Mouse (Mus musculus) testis, adult 2 months (tissue): ENCODE measurements at regions not wholly inside any gene's neighbourhood (a gene's known extent, or its start where the extent isn't known, plus 50 kb on each side); places are given as distances from the start of the nearest gene placed in this dataset.

ENCODE experiments used
- H3K27ac ChIP-seq: fragments of 200-500 bp; 2 replicates; pipeline ENCODE4 v1.5.1; 2012; ENCODE audit warnings: low read depth, low read length; ENCODE audit not compliant: control insufficient read depth, insufficient read depth
- H3K27me3 ChIP-seq: fragments of 200-500 bp; 2 replicates; pipeline ENCODE4 v1.6.1; 2012; ENCODE audit warnings: mild to moderate bottlenecking, low read length, moderate library complexity; ENCODE audit not compliant: control insufficient read depth, insufficient read depth
- H3K36me3 ChIP-seq: fragments of 200-500 bp; 2 replicates; pipeline ENCODE4 v1.6.1; 2012; ENCODE audit warnings: mild to moderate bottlenecking, low read length; ENCODE audit not compliant: control insufficient read depth, insufficient read depth
- H3K4me1 ChIP-seq: fragments of 200-500 bp; 2 replicates; pipeline ENCODE4 v1.6.1; 2012; ENCODE audit warnings: low read length; ENCODE audit not compliant: control insufficient read depth, insufficient read depth
- H3K4me3 ChIP-seq: fragments of 200-500 bp; 2 replicates; pipeline ENCODE4 v1.5.1; 2012; ENCODE audit warnings: low read depth, mild to moderate bottlenecking, low read length, moderate library complexity, mixed read lengths; ENCODE audit not compliant: control insufficient read depth
- CTCF ChIP-seq: fragments of 200-500 bp; IDR thresholded peaks from 2 replicates; pipeline ENCODE4 v1.5.1; 2012; ENCODE audit warnings: low read depth, mild to moderate bottlenecking, inconsistent platforms, low read length, moderate library complexity; ENCODE audit not compliant: control insufficient read depth, insufficient read depth, insufficient replicate concordance
- POLR2A ChIP-seq: fragments of 200-500 bp; IDR thresholded peaks from 2 replicates; pipeline ENCODE4 v1.6.1; 2012; ENCODE audit warnings: low read depth, mild to moderate bottlenecking, inconsistent platforms, low read length, moderate library complexity; ENCODE audit not compliant: control insufficient read depth

- Histone ChIP-seq H3K27me3 (no peaks in the 10 kb centered on the region), H3K36me3 (no peaks in the 10 kb centered on the region), H3K4me1 (no peaks in the 10 kb centered on the region), H3K4me3 (no peak overlapping the region), H3K27ac (no peak overlapping the region)
- TF ChIP-seq POLR2A (no peak), CTCF (no peak)
These were observed 116.4 kb upstream of the Xylt1 start for GRCm38 (mm10) chr7:117264341-117264740.

GRCm38 (mm10) chr7:117268096-117268495 lies 112.7 kb upstream of the Xylt1 start:
- Histone ChIP-seq H3K4me3 (no peak overlapping the region), H3K4me1 (no peaks in the 10 kb centered on the region), H3K27me3 (no peaks in the 10 kb centered on the region), H3K36me3 (no peaks in the 10 kb centered on the region), H3K27ac (no peak overlapping the region)
- TF ChIP-seq POLR2A = no peak
- no peak for TF ChIP-seq CTCF

- TF ChIP-seq POLR2A (no peak), CTCF (no peak)
- Histone ChIP-seq H3K36me3 (no peaks in the 10 kb centered on the region), H3K27me3 (no peaks in the 10 kb centered on the region), H3K27ac (no peak overlapping the region), H3K4me3 (no peak overlapping the region), H3K4me1 (no peaks in the 10 kb centered on the region)
These were observed 111.4 kb upstream of the Xylt1 start for GRCm38 (mm10) chr7:117269263-117269897.

GRCm38 (mm10) chr7:117278388-117278961 lies 102.3 kb upstream of the Xylt1 start:
- Histone ChIP-seq H3K4me3 (no peak overlapping the region), H3K27me3 (no peaks in the 10 kb centered on the region), H3K4me1 (no peaks in the 10 kb centered on the region), H3K27ac (no peak overlapping the region), H3K36me3 (no peaks in the 10 kb centered on the region)
- TF ChIP-seq CTCF (no peak), POLR2A (no peak)

DNA sequence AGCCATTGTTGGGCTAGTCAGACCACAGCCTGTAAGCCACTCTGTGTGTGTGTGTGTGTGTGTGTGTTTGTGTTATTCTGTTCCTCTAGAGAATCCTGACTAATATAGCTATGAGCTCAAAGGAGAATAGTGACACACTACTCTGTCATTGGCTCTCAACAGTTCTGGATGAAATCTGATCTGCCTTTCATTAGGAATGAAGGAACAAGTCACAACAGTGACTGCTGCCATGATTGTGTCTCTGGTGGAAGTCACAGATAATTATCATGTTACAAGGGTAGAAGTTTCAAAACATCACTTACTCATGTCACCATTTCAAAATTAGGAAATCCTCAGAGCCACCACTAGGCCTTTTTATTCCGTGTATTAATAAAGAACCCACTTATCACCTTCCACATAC lies 98.6 kb upstream of the Xylt1 start:
- H3K27ac ChIP-seq = no peak overlapping the region
- no peaks in the 10 kb centered on the region for H3K4me1 ChIP-seq
- H3K27me3 ChIP-seq = no peaks in the 10 kb centered on the region
- TF ChIP-seq POLR2A = no peak
- no peak for TF ChIP-seq CTCF
- H3K4me3 ChIP-seq = no peak overlapping the region
- no peaks in the 10 kb centered on the region for H3K36me3 ChIP-seq

DNA sequence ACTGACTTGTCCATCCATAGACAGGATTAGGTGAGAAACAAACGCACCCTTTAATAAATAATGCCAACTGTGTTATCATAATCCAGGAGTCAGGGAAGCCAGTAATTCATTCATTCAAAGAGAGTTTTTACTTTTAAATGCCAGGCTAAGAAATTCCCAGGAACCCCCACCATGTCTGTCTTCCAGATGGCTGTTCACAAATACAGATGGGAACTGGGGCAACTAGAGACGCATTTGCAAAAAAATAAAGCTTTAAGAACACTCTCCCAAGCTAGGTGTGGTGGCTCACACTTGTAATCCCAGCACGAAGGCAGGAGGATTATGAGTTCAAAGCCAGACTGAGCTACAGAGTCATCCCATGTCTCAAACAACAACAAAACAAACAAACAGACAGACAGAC lies 95.6 kb upstream of the Xylt1 start:
- Histone ChIP-seq H3K36me3 (no peaks in the 10 kb centered on the region), H3K4me1 (no peaks in the 10 kb centered on the region), H3K27ac (no peak overlapping the region), H3K27me3 (no peaks in the 10 kb centered on the region), H3K4me3 (no peak overlapping the region)
- no peak for TF ChIP-seq POLR2A

- TF ChIP-seq CTCF (no peak), POLR2A (no peak)
- Histone ChIP-seq H3K27me3 (no peaks in the 10 kb centered on the region), H3K27ac (no peak overlapping the region), H3K36me3 (no peaks in the 10 kb centered on the region), H3K4me1 (no peaks in the 10 kb centered on the region), H3K4me3 (no peak overlapping the region)
These were observed 94.8 kb upstream of the Xylt1 start for GRCm38 (mm10) chr7:117285985-117286384.
